Mouse (Mus musculus): ENCODE data around the gene Fkbp9.

DNA sequence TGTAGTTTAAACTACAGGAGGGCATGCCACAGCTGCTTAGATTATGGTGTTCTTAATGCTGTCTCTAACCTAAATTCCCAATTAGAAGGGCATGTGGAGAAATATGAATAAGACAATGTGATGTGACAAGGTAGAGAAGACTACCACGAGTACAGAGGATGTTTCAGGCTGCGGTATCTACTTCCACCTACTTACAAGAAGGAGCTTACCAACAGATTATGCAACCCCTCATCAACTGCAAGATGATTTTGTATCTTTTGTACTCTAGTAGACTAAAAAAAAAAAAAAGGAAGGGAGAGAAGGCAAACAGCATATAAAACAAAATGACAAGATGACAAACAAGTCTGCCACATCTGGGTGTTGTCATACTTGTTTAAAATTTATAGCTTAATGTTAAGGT, 76.5 kb downstream of the Fkbp9 start:
- TF ChIP-seq CTCF (IDR thresholded peaks at IDR 0.05; ENCODE audit: insufficient read depth, low read length): no peak
- no peak for TF ChIP-seq POLR2A (IDR thresholded peaks at IDR 0.05; ENCODE audit: borderline replicate concordance, extremely low read depth, low read depth, low read length)

Data from lung, adult 2 months (tissue).